Mouse (Mus musculus) brown adipose tissue, adult 24 weeks (tissue): ENCODE results near the gene Sec11a. TPM values are rescaled to one million over a fixed set of nuclear protein-coding genes. Genes with fewer than 3 reads are reported as not detected.

Experiments used
- H3K27ac ChIP-seq: fragments of 200-500 bp; replicated peaks from 2 replicates; pipeline ENCODE4 v1.5.1; 2012; ENCODE audit warnings: low read depth, mild to moderate bottlenecking, low read length
- H3K4me1 ChIP-seq: fragments of 200-500 bp; 2 replicates; pipeline ENCODE4 v1.6.1; 2012; ENCODE audit warnings: low read length, mixed read lengths; ENCODE audit not compliant: control insufficient read depth, insufficient read depth, insufficient read length
- H3K4me3 ChIP-seq: fragments of 200-500 bp; 2 replicates; pipeline ENCODE4 v1.5.1; 2012; ENCODE audit warnings: low read depth, mild to moderate bottlenecking, low read length, moderate library complexity; ENCODE audit not compliant: insufficient read depth
- polyA plus RNA-seq: library from polyadenylated mRNA; stranded (reverse); fragments of >200 nt; gene quantifications from 2 replicates; pipeline ENCODE4 v1.2.4, GENCODE M21; 2012; ENCODE audit not compliant: missing spikeins, insufficient read depth, insufficient read length

Gene Sec11a
- polyA plus RNA-seq, 1 experiment: 61.2 TPM

GRCm38 (mm10) chr7:80894815-80895519, 52.6 kb downstream of the Sec11a start:
- Histone ChIP-seq H3K4me3 (no peak overlapping the region), H3K27ac (peak overlapping the region; percentile 89), H3K4me1 (peaks cover 24% of the 10 kb centered on the region)

- peak overlapping the region; percentile 89 for H3K27ac ChIP-seq
These were observed 53.4 kb downstream of the Sec11a start for GRCm38 (mm10) chr7:80894196-80894595.

GRCm38 (mm10) chr7:80893753-80894129, 53.8 kb downstream of the Sec11a start:
- Histone ChIP-seq H3K27ac (peak overlapping the region; percentile 95), H3K4me3 (0 out of 2 replicates have a peak overlapping the region, but pooled peaks have one; percentile 16), H3K4me1 (peaks cover 24% of the 10 kb centered on the region)

More at GRCm38 (mm10) chr7:80894196-80894595, 53.4 kb downstream of the Sec11a start:
- Histone ChIP-seq H3K4me3 (0 out of 2 replicates have a peak overlapping the region, but pooled peaks have one; percentile 16), H3K4me1 (peaks cover 24% of the 10 kb centered on the region)

- Histone ChIP-seq H3K4me3 (no peak overlapping the region), H3K27ac (peak overlapping the region; percentile 95)
These were observed 54.4 kb downstream of the Sec11a start for GRCm38 (mm10) chr7:80893086-80893752.

GRCm38 (mm10) chr7:80889841-80890241, 57.7 kb downstream of the Sec11a start:
- H3K27ac ChIP-seq: 0 out of 2 replicates have a peak overlapping the region, but pooled peaks have one; percentile 20
- peaks cover 10% of the 10 kb centered on the region for H3K4me1 ChIP-seq
- H3K4me3 ChIP-seq: no peak overlapping the region

More at GRCm38 (mm10) chr7:80893086-80893752, 54.4 kb downstream of the Sec11a start:
- peaks cover 24% of the 10 kb centered on the region for H3K4me1 ChIP-seq

- Histone ChIP-seq H3K4me1 (peaks cover 5% of the 10 kb centered on the region), H3K4me3 (no peak overlapping the region), H3K27ac (no peak overlapping the region)
These were observed 58.5 kb downstream of the Sec11a start for GRCm38 (mm10) chr7:80889021-80889511.

GRCm38 (mm10) chr7:80888595-80888994, 59.0 kb downstream of the Sec11a start:
- Histone ChIP-seq H3K4me1 (peaks cover 2% of the 10 kb centered on the region), H3K27ac (no peak overlapping the region), H3K4me3 (no peak overlapping the region)

- Histone ChIP-seq H3K4me1 (peaks cover 4% of the 10 kb centered on the region; the same call in 1 of the 2 replicates), H3K4me3 (no peak overlapping the region), H3K27ac (no peak overlapping the region)
These were observed 61.9 kb downstream of the Sec11a start for GRCm38 (mm10) chr7:80885666-80886065.

- peaks cover 4% of the 10 kb centered on the region; the same call in 1 of the 2 replicates for H3K4me1 ChIP-seq
- H3K27ac ChIP-seq: no peak overlapping the region
- H3K4me3 ChIP-seq: peak overlapping the region; percentile 15; the same call in 1 of the 2 replicates
These were observed 64.6 kb downstream of the Sec11a start for GRCm38 (mm10) chr7:80882830-80883505.

- Histone ChIP-seq H3K27ac (no peak overlapping the region), H3K4me3 (no peak overlapping the region)
These were observed 71.9 kb downstream of the Sec11a start for GRCm38 (mm10) chr7:80875727-80876126.

GRCm38 (mm10) chr7:80873631-80874030, 73.9 kb downstream of the Sec11a start:
- Histone ChIP-seq H3K4me1 (no peaks in the 10 kb centered on the region; the same call in 1 of the 2 replicates), H3K4me3 (no peak overlapping the region), H3K27ac (no peak overlapping the region)

More at GRCm38 (mm10) chr7:80875727-80876126, 71.9 kb downstream of the Sec11a start:
- no peaks in the 10 kb centered on the region; the same call in 1 of the 2 replicates for H3K4me1 ChIP-seq

GRCm38 (mm10) chr7:80873038-80873437, 74.5 kb downstream of the Sec11a start:
- Histone ChIP-seq H3K27ac (no peak overlapping the region), H3K4me3 (no peak overlapping the region), H3K4me1 (no peaks in the 10 kb centered on the region; the same call in 1 of the 2 replicates)

- Histone ChIP-seq H3K27ac (no peak overlapping the region), H3K4me1 (peaks cover 4% of the 10 kb centered on the region), H3K4me3 (no peak overlapping the region)
These were observed 78.9 kb downstream of the Sec11a start for GRCm38 (mm10) chr7:80868686-80869085.

GRCm38 (mm10) chr7:80866514-80867147, 80.9 kb downstream of the Sec11a start:
- Histone ChIP-seq H3K4me3 (no peak overlapping the region), H3K27ac (no peak overlapping the region), H3K4me1 (peaks cover 4% of the 10 kb centered on the region)
